Mouse (Mus musculus) kidney, adult 18-20 months (tissue): Measurements from ENCODE around the gene Btg2.

Source experiments
- DNase-seq: peaks from one replicate; pipeline ENCODE4 v3.0.0; 2021

Gene Btg2

GRCm38 (mm10) chr1:134076789-134077188 is 2.1 kb downstream of the Btg2 start:
- DNase-seq: no peak

GRCm38 (mm10) chr1:134075532-134075931 is 3.4 kb downstream of the Btg2 start:
- no peak for DNase-seq

GRCm38 (mm10) chr1:134074606-134075005 is 4.3 kb downstream of the Btg2 start:
- no peak for DNase-seq

GRCm38 (mm10) chr1:134074184-134074583 is 4.7 kb downstream of the Btg2 start:
- no peak for DNase-seq

GRCm38 (mm10) chr1:134073658-134074057 is 5.3 kb downstream of the Btg2 start:
- DNase-seq: no peak

- no peak for DNase-seq
Observed at GRCm38 (mm10) chr1:134073061-134073564, 5.8 kb downstream of the Btg2 start.

GRCm38 (mm10) chr1:134071411-134072018 is 7.4 kb downstream of the Btg2 start:
- no peak for DNase-seq

GRCm38 (mm10) chr1:134070099-134070669 is 8.7 kb downstream of the Btg2 start:
- DNase-seq: no peak

- DNase-seq: no peak
Observed at GRCm38 (mm10) chr1:134067143-134067619, 11.7 kb downstream of the Btg2 start.

GRCm38 (mm10) chr1:134066554-134066953 is 12.4 kb downstream of the Btg2 start:
- no peak for DNase-seq

GRCm38 (mm10) chr1:134065241-134065809 is 13.6 kb downstream of the Btg2 start:
- no peak for DNase-seq

- DNase-seq: no peak
Observed at GRCm38 (mm10) chr1:134064296-134064831, 14.6 kb downstream of the Btg2 start.

- DNase-seq: no peak
Observed at GRCm38 (mm10) chr1:134063773-134064125, 15.2 kb downstream of the Btg2 start.

- peak; percentile 71 for DNase-seq
Observed at GRCm38 (mm10) chr1:134063086-134063772, 15.7 kb downstream of the Btg2 start.

- no peak for DNase-seq
Observed at GRCm38 (mm10) chr1:134062411-134063085, 16.4 kb downstream of the Btg2 start.

- no peak for DNase-seq
Observed at GRCm38 (mm10) chr1:134061915-134062314, 17.0 kb downstream of the Btg2 start.

GRCm38 (mm10) chr1:134060849-134061569 is 17.9 kb downstream of the Btg2 start:
- DNase-seq: peak; percentile 86

- no peak for DNase-seq
Observed at GRCm38 (mm10) chr1:134059739-134060695, 18.9 kb downstream of the Btg2 start.

- DNase-seq: no peak
Observed at GRCm38 (mm10) chr1:134058870-134059269, 20.1 kb downstream of the Btg2 start.

GRCm38 (mm10) chr1:134057736-134058135 is 21.2 kb downstream of the Btg2 start:
- DNase-seq: no peak

- no peak for DNase-seq
Observed at GRCm38 (mm10) chr1:134056285-134056684, 22.6 kb downstream of the Btg2 start.
